Mouse (Mus musculus): ENCODE results near the gene Eif2b2.

Gene Eif2b2

DNA sequence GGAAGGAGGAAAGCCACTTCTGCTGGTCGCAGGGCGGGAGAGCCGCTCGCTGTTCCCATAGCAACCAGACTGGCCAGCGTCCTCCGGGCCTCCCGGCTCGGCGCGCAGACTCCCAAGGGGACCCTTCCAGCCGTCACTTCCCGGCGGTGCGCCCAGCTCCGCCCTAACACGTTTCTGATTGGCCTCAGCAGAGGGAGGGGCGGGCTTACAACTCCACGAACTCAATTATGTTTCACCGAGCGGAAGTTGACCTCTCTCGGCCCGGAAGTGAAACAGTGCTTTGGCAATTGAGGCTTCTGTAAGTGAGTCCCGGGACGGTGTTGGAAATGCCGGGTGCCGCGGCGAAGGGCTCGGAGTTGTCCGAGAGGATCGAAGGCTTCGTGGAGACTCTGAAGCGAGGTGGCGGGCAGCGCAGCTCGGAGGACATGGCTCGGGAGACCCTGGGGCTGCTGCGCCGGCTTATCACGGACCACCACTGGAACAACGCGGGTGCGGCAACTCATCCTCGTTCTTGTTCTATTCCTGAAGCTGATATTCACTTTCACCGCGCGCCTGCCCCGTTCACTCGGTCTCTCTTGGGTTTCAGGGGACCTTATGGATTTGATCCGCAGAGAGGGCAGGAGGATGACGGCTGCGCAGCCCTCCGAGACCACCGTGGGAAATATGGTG is at the start of gene Eif2b2:
Gene Eif2b2, plus strand, starts transcription at position 246 of the 669 bp plus-strand sequence.
- DNase-seq (ENCODE audit: low read depth in 1 of 2, low spot score in 2 of 2): peak; percentile 91

DNA sequence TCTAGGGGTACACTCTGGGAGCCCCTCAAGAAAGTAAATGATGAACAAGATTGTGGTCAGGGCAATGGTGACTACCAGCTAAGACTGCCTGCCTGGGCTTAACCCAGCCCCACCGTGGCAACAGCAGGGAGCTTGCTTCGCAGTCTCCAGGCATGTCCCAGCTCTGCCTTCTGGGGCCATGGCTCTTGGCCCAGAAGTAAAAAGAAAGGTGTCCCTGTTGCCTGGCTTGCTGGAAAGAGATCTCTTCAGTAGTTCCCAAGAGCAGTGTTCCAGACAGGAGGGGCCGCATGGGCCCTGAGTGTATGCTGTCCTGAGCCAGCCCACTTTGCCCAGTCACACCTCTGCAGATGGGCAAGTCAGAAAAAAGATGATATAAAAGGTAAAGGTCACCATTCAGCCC is 49.4 kb upstream of the Eif2b2 start:
- DNase-seq (ENCODE audit: low read depth in 1 of 2, low spot score in 2 of 2): no peak

- no peak for DNase-seq (ENCODE audit: low read depth in 1 of 2, low spot score in 2 of 2)
These were observed 48.9 kb upstream of the Eif2b2 start for GRCm38 (mm10) chr12:85170284-85170947.

DNA sequence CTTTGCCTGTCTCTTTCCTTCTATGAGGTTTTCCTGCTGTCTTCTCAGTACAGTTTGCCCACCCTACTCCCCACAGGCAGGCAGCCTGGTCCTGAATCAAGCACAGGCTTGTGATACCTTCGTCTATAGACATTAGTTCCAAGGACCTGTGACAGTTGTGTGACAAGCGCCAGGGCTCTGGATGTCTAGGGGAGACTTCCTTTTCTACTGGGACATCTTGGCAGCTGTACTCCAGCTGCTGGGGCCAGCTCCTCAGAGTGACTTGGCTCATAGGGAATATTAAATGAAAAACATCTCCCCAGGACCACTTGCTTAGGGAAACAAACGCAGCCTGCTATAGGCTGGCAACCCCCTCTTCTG is 48.4 kb upstream of the Eif2b2 start:
- DNase-seq (ENCODE audit: low read depth in 1 of 2, low spot score in 2 of 2): no peak

DNA sequence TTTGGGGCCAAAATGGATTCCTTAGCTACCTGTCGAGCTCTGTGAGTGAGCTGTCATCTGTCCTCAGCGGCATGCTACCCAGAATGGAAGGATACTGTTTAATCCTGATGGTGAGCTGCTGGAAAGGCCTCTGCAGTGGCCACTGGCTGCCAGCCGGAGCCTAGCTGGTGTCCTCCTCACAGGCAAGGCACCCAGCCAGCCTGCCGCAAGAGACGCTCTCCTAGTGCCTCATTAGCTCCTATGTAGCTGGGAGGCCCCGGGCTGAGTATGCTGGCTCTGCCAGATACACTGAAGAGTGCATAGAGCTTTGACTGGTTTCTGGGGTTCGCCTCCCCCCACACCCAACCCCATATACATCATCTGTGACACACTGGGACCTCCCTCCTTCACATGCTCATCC is 45.3 kb upstream of the Eif2b2 start:
- no peak for DNase-seq (ENCODE audit: low read depth in 1 of 2, low spot score in 2 of 2)

GRCm38 (mm10) chr12:85175087-85175675 is 44.1 kb upstream of the Eif2b2 start:
- no peak for DNase-seq (ENCODE audit: low read depth in 1 of 2, low spot score in 2 of 2)

GRCm38 (mm10) chr12:85175926-85176845 is 43.1 kb upstream of the Eif2b2 start:
- DNase-seq (ENCODE audit: low read depth in 1 of 2, low spot score in 2 of 2): no peak

DNA sequence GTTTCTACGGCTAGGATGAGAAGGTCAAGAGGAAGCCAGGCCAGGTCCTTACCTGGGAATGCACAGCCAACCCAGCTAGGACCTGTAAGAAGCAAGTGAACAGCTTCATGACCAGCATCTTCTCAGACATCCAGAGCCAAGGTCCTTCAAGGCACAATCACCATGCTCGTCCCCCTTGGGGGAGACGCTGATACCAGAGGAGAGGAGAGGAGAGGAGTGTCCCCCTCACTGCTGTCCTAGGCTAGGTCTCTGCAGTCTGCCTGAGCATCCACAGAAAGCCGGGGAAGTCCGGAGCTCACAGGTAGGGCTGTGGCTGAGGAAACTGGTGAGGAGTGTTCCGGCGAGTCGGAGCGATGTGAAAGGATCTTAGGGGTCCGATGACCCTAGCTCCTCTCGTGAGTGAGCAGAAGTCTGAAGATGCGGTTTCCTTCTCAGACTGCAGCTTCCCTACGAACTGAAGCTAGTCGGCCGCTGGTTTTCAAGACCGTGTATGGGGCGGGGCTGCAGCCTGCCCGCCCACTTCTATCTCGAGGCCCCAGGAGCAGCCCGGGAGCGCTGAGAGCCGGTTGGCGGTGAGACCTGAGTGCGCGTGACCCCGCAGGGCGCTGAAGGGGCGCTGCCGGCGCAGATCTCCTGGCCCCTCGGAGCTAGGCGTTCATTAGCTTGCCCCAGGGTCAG is 42.3 kb upstream of the Eif2b2 start:
- DNase-seq (ENCODE audit: low read depth in 1 of 2, low spot score in 2 of 2): peak in 1 of 2 experiments; percentile 26

DNA sequence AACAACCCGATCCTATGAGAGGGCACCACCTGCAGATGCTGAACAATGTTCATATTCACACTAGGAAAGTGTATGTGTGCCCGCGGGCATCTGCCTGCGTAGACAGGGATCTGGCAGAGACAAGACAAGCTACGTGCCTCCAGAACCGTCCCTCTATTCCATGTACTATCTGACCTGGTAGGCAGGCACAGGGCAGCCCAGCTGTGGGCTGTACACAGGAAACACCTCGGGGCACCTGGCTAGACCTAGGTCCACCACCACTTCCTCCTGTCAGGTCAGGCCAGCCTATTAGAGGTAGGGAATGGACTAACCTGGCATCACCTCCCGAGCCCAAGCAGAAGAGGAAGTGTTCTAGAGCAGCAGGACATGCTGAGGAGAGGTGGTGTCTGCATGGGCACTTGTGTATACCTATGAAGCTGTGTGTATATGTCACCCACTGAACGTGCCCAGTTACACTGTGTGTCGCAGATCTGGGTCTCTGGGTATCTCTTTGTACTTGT is 41.5 kb upstream of the Eif2b2 start, which contains the start of gene Pgf:
Gene Pgf, minus strand, starts transcription at position 51 of the 500 bp plus-strand sequence.
- no peak for DNase-seq (ENCODE audit: low read depth in 1 of 2, low spot score in 2 of 2)

DNA sequence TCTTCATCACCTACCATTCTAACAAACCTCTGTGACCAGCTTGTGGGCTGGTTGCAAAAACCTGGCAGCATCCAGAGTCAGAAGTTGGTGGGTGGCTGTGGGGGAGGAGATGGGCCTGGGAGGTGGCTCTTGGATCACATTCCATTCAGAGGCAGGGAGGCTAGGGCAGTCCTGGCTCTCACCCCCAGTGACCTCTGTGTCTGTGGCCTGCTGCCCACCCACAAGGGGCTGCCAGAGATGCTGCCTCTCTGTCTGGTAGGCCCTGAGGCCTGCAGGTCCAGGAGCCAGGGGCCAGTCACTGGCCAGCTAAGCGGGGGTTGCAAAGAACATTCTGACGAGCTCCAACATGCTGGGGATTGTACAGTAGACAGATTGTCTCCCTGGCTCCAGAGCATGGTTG is 41.0 kb upstream of the Eif2b2 start:
- no peak for DNase-seq (ENCODE audit: low read depth in 1 of 2, low spot score in 2 of 2)

DNA sequence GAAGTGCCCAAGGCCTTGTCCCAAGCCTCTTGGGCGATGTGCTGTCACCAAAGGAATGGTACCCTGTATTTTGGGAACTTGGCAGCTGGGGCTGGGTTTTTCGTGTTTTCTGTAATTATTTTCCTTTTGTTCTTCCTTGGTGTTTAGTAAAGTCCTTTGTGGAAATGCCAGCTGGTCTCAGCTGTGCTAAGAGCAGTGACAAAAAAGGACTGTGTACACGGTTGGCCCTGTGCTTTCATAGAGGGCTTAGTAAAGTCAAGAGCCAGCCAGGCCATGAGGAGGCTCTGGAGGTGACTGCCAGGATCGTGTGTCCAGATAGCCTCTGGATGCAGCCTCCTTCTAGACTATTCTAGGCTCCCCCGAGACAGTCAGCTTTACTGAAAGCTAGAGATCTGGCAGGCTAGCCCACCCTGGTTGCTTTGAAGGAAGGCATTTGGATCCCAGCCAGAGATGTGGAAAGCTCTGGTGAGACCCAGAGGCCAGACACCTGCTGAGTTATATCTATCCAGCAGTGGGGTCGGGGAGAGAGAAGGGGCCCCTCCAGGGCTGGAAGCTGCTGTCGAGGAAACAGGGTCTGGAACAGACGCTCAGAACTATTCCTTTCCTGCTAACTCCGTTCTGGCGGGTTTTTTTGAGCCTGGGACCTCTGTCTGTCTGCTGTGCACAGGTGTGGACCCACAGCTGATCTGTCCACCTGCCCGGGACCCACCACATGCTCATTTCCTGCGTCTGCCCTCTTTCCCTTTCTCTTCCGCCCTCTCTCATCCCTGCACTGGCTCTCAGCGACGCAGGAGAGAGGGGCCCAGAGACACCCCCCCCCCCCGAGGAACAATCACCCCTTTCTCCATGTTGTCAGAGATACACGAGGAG is 37.6 kb upstream of the Eif2b2 start:
- DNase-seq (ENCODE audit: low read depth in 1 of 2, low spot score in 2 of 2): no peak

GRCm38 (mm10) chr12:85182345-85182643 is 37.0 kb upstream of the Eif2b2 start:
- no peak for DNase-seq (ENCODE audit: low read depth in 1 of 2, low spot score in 2 of 2)

DNA sequence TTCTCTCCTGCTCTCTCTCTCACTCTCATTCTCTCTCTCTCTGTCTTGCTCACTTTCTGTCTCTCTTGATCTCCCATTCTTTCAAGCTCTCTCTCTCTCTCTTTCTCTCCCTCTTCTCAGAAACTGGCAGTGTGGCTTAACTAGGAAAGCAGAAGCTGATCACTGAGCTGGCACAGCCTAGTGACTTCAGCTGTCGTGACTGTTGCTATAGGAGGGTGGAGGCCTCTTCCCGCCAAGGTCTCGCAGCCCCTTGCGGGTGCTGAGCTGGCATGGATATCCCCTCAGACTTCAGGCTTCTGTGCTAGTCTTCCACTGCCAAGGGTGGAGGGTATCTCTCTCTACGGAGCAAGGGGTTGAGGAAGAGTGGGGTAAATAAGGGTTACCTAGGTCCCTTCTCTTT is 36.4 kb upstream of the Eif2b2 start:
- DNase-seq (ENCODE audit: low read depth in 1 of 2, low spot score in 2 of 2): no peak

DNA sequence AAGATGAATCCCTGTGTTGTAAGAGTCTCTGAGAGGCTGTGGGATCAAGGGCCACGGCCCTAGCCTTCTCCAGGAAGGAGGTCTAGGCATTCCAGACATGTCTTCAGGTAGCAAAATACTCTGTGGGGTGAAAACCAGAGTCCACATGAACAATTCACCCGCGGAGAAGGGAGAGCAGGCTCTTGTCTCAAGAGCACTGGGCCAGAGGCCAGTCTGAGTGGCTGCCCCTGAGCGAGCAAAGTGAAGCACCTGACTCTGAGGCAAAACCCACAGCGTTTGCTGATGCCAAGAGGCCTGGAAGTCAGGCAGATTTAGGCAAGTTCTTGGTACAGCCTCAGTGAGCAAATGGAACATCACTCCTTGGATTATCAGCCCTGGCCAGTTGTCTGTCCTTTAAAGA is 35.2 kb upstream of the Eif2b2 start:
- no peak for DNase-seq (ENCODE audit: low read depth in 1 of 2, low spot score in 2 of 2)

GRCm38 (mm10) chr12:85185810-85186209 is 33.5 kb upstream of the Eif2b2 start:
- DNase-seq (ENCODE audit: low read depth in 1 of 2, low spot score in 2 of 2): no peak

DNA sequence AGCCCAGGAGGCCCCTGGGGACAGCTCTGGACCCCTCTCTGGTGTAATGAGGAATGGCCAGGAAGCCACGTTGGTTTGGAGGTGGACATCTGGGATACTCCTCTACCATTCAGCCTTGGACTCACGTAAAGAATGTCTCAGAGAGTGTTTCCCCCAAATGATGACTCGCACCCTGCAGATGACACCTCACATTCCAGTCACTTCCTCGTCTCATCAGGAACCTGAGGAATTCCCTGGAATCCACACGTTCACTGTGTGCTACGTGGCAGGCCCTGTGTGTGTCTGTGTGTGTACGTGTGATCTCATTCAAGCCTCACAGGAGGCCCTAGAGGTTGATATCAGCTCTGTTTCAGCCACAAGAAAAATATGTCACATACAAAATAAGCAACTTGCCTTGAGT is 32.9 kb upstream of the Eif2b2 start:
- no peak for DNase-seq (ENCODE audit: low read depth in 1 of 2, low spot score in 2 of 2)

DNA sequence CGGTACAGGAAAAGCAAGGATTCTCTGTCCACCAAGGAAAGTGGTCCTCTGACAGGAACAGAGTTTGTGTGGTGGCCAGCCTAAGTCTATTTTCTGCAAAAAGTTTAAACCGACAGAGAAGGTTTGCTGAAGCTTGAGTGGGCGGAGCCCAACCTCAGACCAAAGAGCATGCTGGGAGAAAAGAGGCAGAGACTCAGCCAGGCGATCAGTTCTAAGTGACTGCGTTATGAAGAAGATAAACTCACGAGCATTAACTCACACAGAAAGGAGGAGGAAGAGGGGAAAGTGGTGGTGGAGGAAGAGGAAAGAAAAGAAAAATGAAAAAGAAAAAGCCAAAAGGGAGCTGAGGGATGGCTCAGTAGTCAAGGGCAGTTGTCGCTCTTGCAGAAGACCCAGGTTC is 29.0 kb upstream of the Eif2b2 start:
- no peak for DNase-seq (ENCODE audit: low read depth in 1 of 2, low spot score in 2 of 2)

GRCm38 (mm10) chr12:85192461-85193108 is 26.7 kb upstream of the Eif2b2 start:
- peak; percentile 61 to 65 for DNase-seq (ENCODE audit: low read depth in 1 of 2, low spot score in 2 of 2)

DNA sequence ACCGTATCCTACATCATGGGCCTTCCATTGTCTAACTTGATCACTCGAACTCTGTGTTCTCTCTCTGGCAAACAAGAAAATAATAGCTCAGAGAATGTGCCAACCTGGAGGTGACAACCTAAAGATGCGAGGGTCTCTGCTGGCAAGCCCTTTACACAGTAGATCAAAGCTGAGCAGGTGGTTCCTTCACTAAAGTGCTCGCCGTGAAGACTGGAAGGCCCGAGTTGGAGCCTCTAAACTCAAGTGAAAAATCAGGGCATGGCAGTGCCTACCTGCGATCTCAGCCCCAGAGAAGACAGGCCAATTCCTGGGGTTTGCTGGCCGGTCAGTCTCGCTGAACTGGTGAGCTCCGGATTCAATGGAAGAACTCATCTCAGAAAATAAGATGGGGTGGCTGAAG is 26.1 kb upstream of the Eif2b2 start:
- DNase-seq (ENCODE audit: low read depth in 1 of 2, low spot score in 2 of 2): no peak

All from monocyte, adult 2 months (primary cell).